Mouse (Mus musculus) left cerebral cortex, adult 11 months (tissue): ENCODE data around the gene Cd200.
"Not testable (repeated sequence)": the region's sequence is repeated elsewhere in the genome, so short reads cannot be mapped to it uniquely, and the experiment has no call there.

Experiments used
- DNase-seq: peaks from one replicate; pipeline ENCODE4 v3.0.0; 2022; ENCODE audit warnings: low spot score

The Cd200 gene

GRCm38 (mm10) chr16:45377332-45377731 is 31.5 kb downstream of the Cd200 start:
- DNase-seq, result no peak

GRCm38 (mm10) chr16:45376812-45377211 is 32.0 kb downstream of the Cd200 start:
- no peak for DNase-seq

GRCm38 (mm10) chr16:45376294-45376693 is 32.6 kb downstream of the Cd200 start:
- DNase-seq, result no peak

GRCm38 (mm10) chr16:45375506-45376225 is 33.2 kb downstream of the Cd200 start:
- no peak for DNase-seq

- DNase-seq, result no peak
These were observed 34.8 kb downstream of the Cd200 start for GRCm38 (mm10) chr16:45374074-45374473.

- no peak for DNase-seq
These were observed 37.8 kb downstream of the Cd200 start for GRCm38 (mm10) chr16:45371076-45371475.

- DNase-seq, result no peak
These were observed 39.4 kb downstream of the Cd200 start for GRCm38 (mm10) chr16:45369285-45369965.

GRCm38 (mm10) chr16:45366111-45366510 is 42.7 kb downstream of the Cd200 start:
- no peak for DNase-seq

- DNase-seq, result no peak
These were observed 43.5 kb downstream of the Cd200 start for GRCm38 (mm10) chr16:45365353-45365752.

- DNase-seq, result no peak
These were observed 44.2 kb downstream of the Cd200 start for GRCm38 (mm10) chr16:45364627-45365026.

- no peak for DNase-seq
These were observed 45.3 kb downstream of the Cd200 start for GRCm38 (mm10) chr16:45363480-45364045.

GRCm38 (mm10) chr16:45361450-45361849 is 47.4 kb downstream of the Cd200 start:
- DNase-seq, result no peak

GRCm38 (mm10) chr16:45358441-45358840 is 50.4 kb downstream of the Cd200 start:
- not testable (repeated sequence) for DNase-seq

GRCm38 (mm10) chr16:45357134-45357533 is 51.7 kb downstream of the Cd200 start:
- no peak for DNase-seq

- DNase-seq, result no peak
These were observed 56.0 kb downstream of the Cd200 start for GRCm38 (mm10) chr16:45352875-45353274.

GRCm38 (mm10) chr16:45350767-45351166 is 58.1 kb downstream of the Cd200 start:
- no peak for DNase-seq

- DNase-seq, result no peak
These were observed 59.1 kb downstream of the Cd200 start for GRCm38 (mm10) chr16:45349523-45350298.

- DNase-seq, result not testable (repeated sequence)
These were observed 60.6 kb downstream of the Cd200 start for GRCm38 (mm10) chr16:45348238-45348637.

- no peak for DNase-seq
These were observed 61.9 kb downstream of the Cd200 start for GRCm38 (mm10) chr16:45346930-45347387.

GRCm38 (mm10) chr16:45346367-45346766 is 62.5 kb downstream of the Cd200 start:
- DNase-seq, result no peak

- no peak for DNase-seq
These were observed 64.0 kb downstream of the Cd200 start for GRCm38 (mm10) chr16:45344879-45345278.

- DNase-seq, result no peak
These were observed 72.4 kb downstream of the Cd200 start for GRCm38 (mm10) chr16:45336478-45336877.
